Mouse (Mus musculus) testis, adult 2 months (tissue): ENCODE results near the gene Olfr223. TPM values are rescaled to one million over a fixed set of nuclear protein-coding genes. Genes with fewer than 3 reads are reported as not detected.

ENCODE experiments used
- H3K27ac ChIP-seq: fragments of 200-500 bp; 2 replicates; pipeline ENCODE4 v1.5.1; 2012; ENCODE audit warnings: low read depth, low read length; ENCODE audit not compliant: control insufficient read depth, insufficient read depth
- H3K27me3 ChIP-seq: fragments of 200-500 bp; 2 replicates; pipeline ENCODE4 v1.6.1; 2012; ENCODE audit warnings: mild to moderate bottlenecking, low read length, moderate library complexity; ENCODE audit not compliant: control insufficient read depth, insufficient read depth
- H3K36me3 ChIP-seq: fragments of 200-500 bp; 2 replicates; pipeline ENCODE4 v1.6.1; 2012; ENCODE audit warnings: mild to moderate bottlenecking, low read length; ENCODE audit not compliant: control insufficient read depth, insufficient read depth
- H3K4me1 ChIP-seq: fragments of 200-500 bp; 2 replicates; pipeline ENCODE4 v1.6.1; 2012; ENCODE audit warnings: low read length; ENCODE audit not compliant: control insufficient read depth, insufficient read depth
- H3K4me3 ChIP-seq: fragments of 200-500 bp; 2 replicates; pipeline ENCODE4 v1.5.1; 2012; ENCODE audit warnings: low read depth, mild to moderate bottlenecking, low read length, moderate library complexity, mixed read lengths; ENCODE audit not compliant: control insufficient read depth
- CTCF ChIP-seq: fragments of 200-500 bp; IDR thresholded peaks from 2 replicates; pipeline ENCODE4 v1.5.1; 2012; ENCODE audit warnings: low read depth, mild to moderate bottlenecking, inconsistent platforms, low read length, moderate library complexity; ENCODE audit not compliant: control insufficient read depth, insufficient read depth, insufficient replicate concordance
- POLR2A ChIP-seq: fragments of 200-500 bp; IDR thresholded peaks from 2 replicates; pipeline ENCODE4 v1.6.1; 2012; ENCODE audit warnings: low read depth, mild to moderate bottlenecking, inconsistent platforms, low read length, moderate library complexity; ENCODE audit not compliant: control insufficient read depth
- polyA plus RNA-seq: library from polyadenylated mRNA; depleted of rRNA; stranded (reverse); fragments of >200 nt; gene quantifications from 2 replicates; pipeline ENCODE4 v1.2.3, GENCODE M21; 2012; rRNA removed

Olfr223 gene
- polyA plus RNA-seq, result not detected in 2 replicates

DNA sequence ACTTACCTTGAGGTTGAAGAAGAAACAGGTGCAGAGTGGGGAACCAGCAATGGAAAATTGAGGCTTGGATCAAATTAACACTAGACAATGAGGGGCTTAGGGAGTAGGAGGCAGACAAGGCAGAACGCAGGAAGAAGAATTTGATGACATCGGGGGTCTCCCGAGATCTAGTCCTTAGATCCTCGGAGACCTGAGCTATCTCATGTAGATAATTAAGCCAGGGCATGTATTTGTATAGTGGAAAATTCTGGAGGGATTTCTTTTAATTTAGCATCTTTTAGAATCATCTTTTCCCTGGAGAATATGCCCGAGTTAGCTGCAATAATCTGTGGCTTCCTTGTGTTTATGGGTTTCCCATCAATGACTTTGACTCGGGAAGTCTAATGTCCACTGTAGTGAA lies at the start of gene Olfr223:
TSS of gene Olfr223 (minus strand) at position 101 of the 400 bp plus-strand sequence.
- no peaks in the 10 kb centered on the region for H3K27me3 ChIP-seq
- H3K4me3 ChIP-seq, result no peak within 1 kb of the TSS
- no peaks in the 10 kb centered on the region for H3K4me1 ChIP-seq
- TF ChIP-seq CTCF (no peak), POLR2A (no peak)
- H3K36me3 ChIP-seq, result no peaks in the 10 kb centered on the region
- H3K27ac ChIP-seq, result no peak within 1 kb of the TSS

DNA sequence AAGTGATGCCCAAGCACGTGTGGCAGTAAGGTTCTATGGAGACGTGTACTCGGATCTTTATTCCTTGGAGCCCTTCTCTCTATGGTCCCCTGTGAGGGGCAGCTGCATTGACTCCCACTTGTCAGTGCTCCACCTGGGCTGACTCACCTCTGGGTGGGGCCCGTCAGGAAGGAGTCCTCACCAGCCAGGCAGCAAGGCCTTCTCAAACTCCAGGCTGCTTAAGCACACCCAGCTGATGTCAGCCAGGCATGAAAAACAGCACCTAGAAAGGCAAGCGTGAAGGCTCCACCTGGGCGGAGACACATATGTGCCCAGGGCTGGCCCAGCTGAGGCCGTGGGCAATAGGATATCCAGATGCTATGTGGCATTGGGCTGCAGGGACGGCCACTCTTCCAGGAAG lies 49.3 kb upstream of the Olfr223 start:
- peaks cover 2% of the 10 kb centered on the region; the same call in 1 of the 2 replicates for H3K4me1 ChIP-seq
- H3K27ac ChIP-seq, result no peak overlapping the region
- TF ChIP-seq POLR2A (no peak), CTCF (no peak)
- H3K36me3 ChIP-seq, result no peaks in the 10 kb centered on the region
- no peak overlapping the region for H3K4me3 ChIP-seq
- H3K27me3 ChIP-seq, result no peaks in the 10 kb centered on the region

DNA sequence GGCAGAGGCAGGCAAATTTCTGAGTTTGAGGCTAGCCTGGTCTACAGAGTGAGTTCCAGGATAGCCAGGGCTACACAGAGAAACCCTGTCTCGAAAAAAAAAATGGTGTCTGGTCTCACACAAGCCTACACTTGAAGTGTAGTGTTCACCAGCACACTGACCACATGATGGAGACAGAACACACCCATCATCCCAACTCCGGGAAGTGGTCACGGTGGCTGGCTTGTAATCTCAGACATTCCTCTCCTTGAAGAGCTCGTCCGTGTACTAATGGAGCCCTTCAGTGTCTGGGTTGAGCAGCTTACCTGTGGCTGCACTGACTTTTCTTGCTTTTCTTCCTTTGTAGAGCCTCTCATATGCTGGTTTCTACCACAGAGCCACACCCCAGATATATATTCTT lies 48.1 kb upstream of the Olfr223 start:
- no peak overlapping the region for H3K27ac ChIP-seq
- no peaks in the 10 kb centered on the region for H3K27me3 ChIP-seq
- TF ChIP-seq CTCF, result no peak
- TF ChIP-seq POLR2A, result no peak
- H3K4me3 ChIP-seq, result no peak overlapping the region
- H3K4me1 ChIP-seq, result peaks cover 2% of the 10 kb centered on the region; the same call in 1 of the 2 replicates
- no peaks in the 10 kb centered on the region for H3K36me3 ChIP-seq

DNA sequence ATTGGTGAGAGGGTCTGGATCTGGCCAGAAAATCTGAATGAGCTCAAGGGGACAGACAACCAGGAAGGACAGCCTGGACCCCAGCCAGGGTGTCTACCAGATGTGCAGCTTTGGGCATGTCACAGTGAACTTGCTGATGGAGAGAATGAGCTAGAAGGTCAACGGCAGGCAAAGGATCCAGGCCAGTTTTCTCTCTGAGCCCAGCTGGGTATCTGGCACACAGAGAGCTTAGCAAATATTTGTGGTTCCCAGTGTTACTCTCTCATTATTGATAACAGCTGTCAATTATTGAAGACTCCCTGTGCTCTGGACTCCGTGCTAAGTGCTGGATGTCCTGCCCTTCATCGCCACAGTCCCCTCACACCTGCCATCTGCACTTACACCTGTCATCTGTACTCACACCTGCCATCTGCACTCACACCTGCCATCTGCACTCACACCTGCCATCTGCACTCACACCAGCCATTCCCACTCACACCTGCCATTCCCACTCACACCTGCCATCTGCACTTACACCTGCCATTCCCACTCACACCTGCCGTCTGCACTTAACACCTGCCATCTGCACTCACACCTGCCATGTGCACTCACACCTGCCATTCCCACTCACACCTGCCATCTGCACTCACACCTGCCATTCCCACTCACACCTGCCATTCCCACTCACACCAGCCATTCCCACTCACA lies 47.0 kb upstream of the Olfr223 start:
- Histone ChIP-seq H3K27me3 (no peaks in the 10 kb centered on the region), H3K36me3 (no peaks in the 10 kb centered on the region), H3K27ac (no peak overlapping the region), H3K4me3 (no peak overlapping the region), H3K4me1 (peaks cover 2% of the 10 kb centered on the region; the same call in 1 of the 2 replicates)
- TF ChIP-seq POLR2A, result no peak
- no peak for TF ChIP-seq CTCF

DNA sequence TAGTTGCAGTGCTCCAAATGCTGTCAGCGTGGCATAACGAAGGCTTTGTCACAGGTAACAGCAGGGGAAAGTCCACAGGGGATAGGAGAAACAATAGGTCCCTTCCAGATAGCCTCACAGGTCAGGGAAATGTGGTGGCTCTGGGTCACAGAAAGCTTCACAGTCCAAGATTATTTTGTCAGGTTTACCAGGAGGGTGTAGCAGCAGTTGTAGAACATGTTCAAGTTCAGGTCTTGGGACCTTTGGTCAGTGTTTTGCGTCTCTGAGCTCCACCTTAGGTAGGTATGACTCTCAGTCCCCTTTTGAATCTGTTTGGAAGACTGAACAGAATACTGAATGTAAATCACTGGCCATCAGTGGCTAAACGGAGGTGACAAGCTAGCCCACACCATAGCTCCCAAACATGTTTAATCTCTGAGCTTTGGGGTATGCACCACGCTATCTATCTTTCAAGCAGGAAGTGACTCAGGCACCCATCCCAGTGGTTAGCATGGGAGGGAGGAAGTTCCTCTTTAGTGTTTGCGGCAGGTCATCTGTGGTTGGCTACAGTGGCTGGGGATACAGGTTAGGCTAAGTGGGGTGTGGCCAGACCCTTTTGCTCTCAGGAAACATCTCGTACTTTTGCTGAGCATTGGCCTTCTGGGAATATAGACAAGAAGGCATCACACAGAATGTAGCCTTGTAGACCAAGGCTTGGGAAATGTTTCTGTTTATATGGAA lies 43.8 kb upstream of the Olfr223 start:
- TF ChIP-seq CTCF, result no peak
- no peak for TF ChIP-seq POLR2A
- no peak overlapping the region for H3K4me3 ChIP-seq
- H3K27me3 ChIP-seq, result no peaks in the 10 kb centered on the region
- H3K27ac ChIP-seq, result no peak overlapping the region
- no peaks in the 10 kb centered on the region for H3K4me1 ChIP-seq
- no peaks in the 10 kb centered on the region for H3K36me3 ChIP-seq

DNA sequence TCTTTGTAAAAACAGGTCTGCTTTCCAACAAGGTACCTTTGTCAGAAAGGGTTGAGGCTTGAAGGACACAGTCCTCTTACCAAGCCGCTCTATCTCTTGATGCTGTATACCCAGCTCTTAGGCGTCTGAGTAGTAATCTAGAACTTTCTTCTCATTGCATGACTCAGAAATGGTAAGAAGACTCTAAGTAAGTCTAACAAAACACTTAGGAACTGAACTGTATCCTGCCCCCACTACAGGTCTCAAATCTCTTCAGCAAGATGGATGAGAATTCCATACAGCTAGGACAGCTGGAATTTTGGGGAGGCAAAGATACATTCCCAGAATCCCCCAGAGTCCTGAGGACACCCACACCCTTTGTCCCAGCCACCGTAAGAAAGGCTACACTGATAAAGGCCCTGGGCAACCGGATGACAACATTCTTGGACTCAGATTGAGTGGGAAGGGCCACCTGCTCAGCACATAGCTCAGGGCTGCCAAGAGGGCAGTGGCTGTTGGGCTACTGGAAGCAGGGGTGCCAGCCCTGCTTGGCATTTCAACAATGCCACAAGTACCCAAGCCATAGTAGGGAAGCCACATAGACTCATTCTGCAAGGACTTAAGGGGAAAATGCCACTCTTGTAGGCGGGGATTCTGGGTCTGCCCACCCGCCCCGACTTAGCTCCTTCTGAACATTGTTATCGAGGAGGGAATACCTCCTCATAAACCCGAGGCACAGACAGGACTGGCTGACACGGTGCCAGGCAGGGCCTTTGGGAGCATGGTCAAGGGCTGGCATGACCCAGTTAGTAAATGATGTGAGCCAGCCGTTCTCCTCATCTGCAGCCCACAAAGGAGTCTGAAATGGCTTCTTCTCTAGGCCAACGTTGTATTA lies 43.0 kb upstream of the Olfr223 start:
- H3K36me3 ChIP-seq, result no peaks in the 10 kb centered on the region
- no peaks in the 10 kb centered on the region for H3K4me1 ChIP-seq
- no peak for TF ChIP-seq POLR2A
- no peak for TF ChIP-seq CTCF
- H3K27ac ChIP-seq, result no peak overlapping the region
- no peak overlapping the region for H3K4me3 ChIP-seq
- H3K27me3 ChIP-seq, result no peaks in the 10 kb centered on the region

DNA sequence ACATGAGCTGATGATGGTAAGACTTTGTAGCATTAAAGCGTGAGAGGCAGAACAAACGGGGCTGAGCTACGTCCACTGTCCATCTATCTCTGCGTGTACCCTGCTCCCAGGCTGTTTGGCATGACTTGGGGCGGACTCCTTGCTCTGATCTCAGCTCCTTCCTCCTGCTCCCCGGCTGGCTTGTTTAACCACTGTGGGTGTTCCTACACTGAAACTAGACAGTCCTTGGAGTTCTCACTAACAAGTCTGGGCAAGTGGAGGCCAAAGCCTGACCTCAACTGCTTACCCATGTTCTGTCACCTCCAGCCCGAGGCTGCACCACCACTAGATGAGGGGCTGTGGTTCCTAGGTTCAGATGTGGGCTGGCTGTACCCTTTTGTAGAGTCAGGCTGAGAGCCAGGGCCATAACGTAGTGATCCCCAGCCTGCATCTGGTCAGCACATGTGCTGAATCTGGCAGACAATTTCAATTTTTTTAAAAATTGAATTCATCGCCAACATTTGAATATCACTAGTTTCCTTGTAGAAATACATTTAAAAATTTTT lies 42.2 kb upstream of the Olfr223 start:
- Histone ChIP-seq H3K27ac (no peak overlapping the region), H3K27me3 (no peaks in the 10 kb centered on the region), H3K36me3 (no peaks in the 10 kb centered on the region), H3K4me3 (no peak overlapping the region), H3K4me1 (no peaks in the 10 kb centered on the region)
- TF ChIP-seq CTCF, result no peak
- TF ChIP-seq POLR2A, result no peak
